Mouse (Mus musculus) kidney, adult 2 months (tissue): Measurements from ENCODE around the gene Gadd45b. TPM values are rescaled to one million over a fixed set of nuclear protein-coding genes. Genes with fewer than 3 reads are reported as not detected.

Experiments
- DNase-seq: peaks from one replicate; pipeline ENCODE4 v3.0.0; 2021
- H3K27ac ChIP-seq: fragments of 200-500 bp; 2 replicates; pipeline ENCODE4 v1.5.1; 2012; ENCODE audit warnings: low read depth, low read length, control low read depth, inconsistent platforms; ENCODE audit not compliant: insufficient read depth
- H3K27me3 ChIP-seq: fragments of 200-500 bp; replicated peaks from 2 replicates; pipeline ENCODE4 v1.6.1; 2012; ENCODE audit warnings: mild to moderate bottlenecking, moderate library complexity, low read length, inconsistent platforms; ENCODE audit not compliant: control insufficient read depth, insufficient read depth
- H3K36me3 ChIP-seq: fragments of 200-500 bp; 2 replicates; pipeline ENCODE4 v1.6.1; 2012; ENCODE audit warnings: mild to moderate bottlenecking, moderate library complexity, low read length, inconsistent platforms; ENCODE audit not compliant: control insufficient read depth, insufficient read depth
- H3K4me1 ChIP-seq: fragments of 200-500 bp; 2 replicates; pipeline ENCODE4 v1.6.1; 2011; ENCODE audit warnings: low read length; ENCODE audit not compliant: control insufficient read depth, insufficient read depth
- H3K4me3 ChIP-seq: fragments of 200-500 bp; 2 replicates; pipeline ENCODE4 v1.5.1; 2011; ENCODE audit warnings: mild to moderate bottlenecking, low read depth, low read length, control low read depth; ENCODE audit not compliant: insufficient read depth
- CTCF ChIP-seq: fragments of 200-500 bp; conservative IDR thresholded peaks from 2 replicates; pipeline ENCODE4 v1.5.1; 2011; ENCODE audit warnings: low read depth, mild to moderate bottlenecking, control low read depth, low read length, moderate library complexity, mixed read lengths; ENCODE audit not compliant: insufficient read depth, insufficient read length
- POLR2A ChIP-seq: fragments of 200-500 bp; IDR thresholded peaks from one replicate; pipeline ENCODE4 v1.6.1; 2011; ENCODE audit warnings: low read depth, low read length, control low read depth
- WGBS: fragments of 180-500 bp; shearing (Covaris S2); methylation state at CpG from one replicate; pipeline ENCODE4 v1.1.7; 2018; 5-methylcytosine and 5-hydroxymethylcytosine counted together
- polyA plus RNA-seq: library from polyadenylated mRNA; depleted of rRNA; stranded (reverse); fragments of >200 nt; gene quantifications from 2 replicates; pipeline ENCODE4 v1.2.3, GENCODE M21; 2012

Gadd45b gene
- polyA plus RNA-seq, 1 experiment = 11.3 TPM

- Histone ChIP-seq H3K27me3 (no peaks in the 10 kb centered on the region), H3K4me3 (no peak overlapping the region), H3K27ac (no peak overlapping the region), H3K36me3 (no peaks in the 10 kb centered on the region), H3K4me1 (peaks cover 22% of the 10 kb centered on the region)
- no peak for DNase-seq
- 19% methylated on average over 6 of the region's 6 CpGs for WGBS
- TF ChIP-seq CTCF = no peak
- TF ChIP-seq POLR2A = no peak
Measured at GRCm38 (mm10) chr10:80936810-80937164, 6.9 kb downstream of the Gadd45b start.

- Histone ChIP-seq H3K27ac (no peak overlapping the region), H3K4me3 (no peak overlapping the region), H3K4me1 (peaks cover 22% of the 10 kb centered on the region), H3K27me3 (no peaks in the 10 kb centered on the region), H3K36me3 (no peaks in the 10 kb centered on the region)
- WGBS = 11% methylated on average over 8 of the region's 8 CpGs
- TF ChIP-seq CTCF (no peak), POLR2A (no peak)
- peak; percentile 91 for DNase-seq
Measured at GRCm38 (mm10) chr10:80937646-80938045, 7.8 kb downstream of the Gadd45b start.

- 33% methylated on average over 15 of the region's 15 CpGs for WGBS
- no peak for TF ChIP-seq CTCF
- TF ChIP-seq POLR2A = no peak
- no peak for DNase-seq
- Histone ChIP-seq H3K27ac (no peak overlapping the region), H3K4me3 (no peak overlapping the region), H3K36me3 (no peaks in the 10 kb centered on the region), H3K27me3 (no peaks in the 10 kb centered on the region), H3K4me1 (peaks cover 18% of the 10 kb centered on the region)
Measured at GRCm38 (mm10) chr10:80938831-80939550, 9.1 kb downstream of the Gadd45b start.

- Histone ChIP-seq H3K4me1 (peaks cover 18% of the 10 kb centered on the region), H3K27ac (peak overlapping the region; percentile 65), H3K4me3 (peak overlapping the region; percentile 24; the same call in 1 of the 2 replicates), H3K27me3 (no peaks in the 10 kb centered on the region), H3K36me3 (no peaks in the 10 kb centered on the region)
- DNase-seq = peak; percentile 94
- TF ChIP-seq POLR2A = no peak
- no peak for TF ChIP-seq CTCF
- 1% methylated on average over 28 of the region's 28 CpGs for WGBS
Measured at GRCm38 (mm10) chr10:80939671-80940070, 9.8 kb downstream of the Gadd45b start.

GRCm38 (mm10) chr10:80940320-80940987 lies 10.6 kb downstream of the Gadd45b start:
- whole genome bisulfite sequencing = 16% methylated on average over 8 of the region's 8 CpGs
- peak overlapping the region; percentile 87 for H3K27ac ChIP-seq
- H3K27me3 ChIP-seq = no peaks in the 10 kb centered on the region
- no peaks in the 10 kb centered on the region for H3K36me3 ChIP-seq
- peak; percentile 92 for DNase-seq
- H3K4me1 ChIP-seq = peaks cover 18% of the 10 kb centered on the region
- H3K4me3 ChIP-seq = no peak overlapping the region
- TF ChIP-seq CTCF = no peak
- TF ChIP-seq POLR2A = no peak

GRCm38 (mm10) chr10:80940988-80941347 lies 11.1 kb downstream of the Gadd45b start:
- no peaks in the 10 kb centered on the region for H3K36me3 ChIP-seq
- no peak for TF ChIP-seq POLR2A
- TF ChIP-seq CTCF = no peak
- DNase-seq = no peak
- H3K4me3 ChIP-seq = no peak overlapping the region
- WGBS = 13% methylated on average over 2 of the region's 2 CpGs
- peaks cover 18% of the 10 kb centered on the region for H3K4me1 ChIP-seq
- no peaks in the 10 kb centered on the region for H3K27me3 ChIP-seq
- peak overlapping the region; percentile 87 for H3K27ac ChIP-seq

- no peaks in the 10 kb centered on the region for H3K27me3 ChIP-seq
- WGBS = 73% methylated on average over 8 of the region's 8 CpGs
- H3K4me3 ChIP-seq = no peak overlapping the region
- peaks cover 18% of the 10 kb centered on the region for H3K4me1 ChIP-seq
- no peak overlapping the region for H3K27ac ChIP-seq
- no peak for DNase-seq
- TF ChIP-seq CTCF (no peak), POLR2A (no peak)
- no peaks in the 10 kb centered on the region for H3K36me3 ChIP-seq
Measured at GRCm38 (mm10) chr10:80942919-80943318, 13.0 kb downstream of the Gadd45b start.
